Mouse (Mus musculus) liver, postnatal 0 days (tissue): ENCODE data around the gene Sae1.

Source experiments
- CTCF ChIP-seq: sonication (generic); IDR thresholded peaks from 2 replicates; pipeline ENCODE4 v1.5.1; 2016; ENCODE audit warnings: antibody characterized with exemption, low read depth
- EP300 ChIP-seq: IDR thresholded peaks from 2 replicates; pipeline ENCODE4 v1.6.1; 2016; ENCODE audit warnings: antibody characterized with exemption, low read depth, mild to moderate bottlenecking

GRCm38 (mm10) chr7:16373719-16374118 is 13.9 kb downstream of the Sae1 start:
- TF ChIP-seq CTCF: peak; percentile 73
- TF ChIP-seq EP300: no peak
